Mouse (Mus musculus): ENCODE results near the gene Nop9.

Nop9 gene

DNA sequence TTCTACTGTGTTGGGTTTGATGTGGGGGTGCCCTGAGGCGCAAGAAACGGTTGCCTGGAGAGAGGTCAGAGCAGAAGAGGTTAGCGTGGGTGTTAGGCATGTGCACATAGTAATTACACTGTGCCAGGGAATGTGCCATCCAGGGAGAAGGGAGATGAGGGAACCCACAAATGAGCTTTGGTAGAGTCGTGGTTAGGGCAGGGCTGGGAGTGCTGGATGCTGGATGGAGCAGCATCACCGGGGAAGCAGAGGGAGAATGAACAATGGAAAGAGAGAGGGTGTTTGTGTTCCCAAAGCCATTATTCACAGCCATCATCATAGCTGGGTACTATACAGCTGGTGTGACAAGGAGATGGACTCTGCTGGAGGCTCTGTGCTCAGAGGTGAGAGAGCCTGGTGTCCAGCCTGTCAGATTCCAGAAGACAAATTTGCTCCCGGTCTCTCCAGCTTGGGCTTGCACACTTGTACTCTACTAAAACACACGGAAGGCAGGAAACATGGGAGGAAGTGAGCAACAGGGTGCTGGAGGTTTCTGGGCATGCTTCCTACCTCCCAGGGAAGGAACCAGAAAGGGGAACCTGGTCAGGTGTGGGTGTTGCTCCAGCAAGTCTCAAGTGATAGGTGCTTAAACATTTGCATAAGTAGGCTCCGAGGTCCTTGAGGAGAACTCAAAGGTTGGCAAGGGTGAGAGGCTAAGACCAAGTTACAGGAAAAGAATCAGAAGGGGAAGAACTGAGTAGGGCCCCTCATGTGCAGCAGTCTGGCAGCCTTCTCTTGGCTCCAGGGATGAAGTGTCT lies 17.4 kb upstream of the Nop9 start:
- no peak for DNase-seq (ENCODE audit: low read depth)

DNA sequence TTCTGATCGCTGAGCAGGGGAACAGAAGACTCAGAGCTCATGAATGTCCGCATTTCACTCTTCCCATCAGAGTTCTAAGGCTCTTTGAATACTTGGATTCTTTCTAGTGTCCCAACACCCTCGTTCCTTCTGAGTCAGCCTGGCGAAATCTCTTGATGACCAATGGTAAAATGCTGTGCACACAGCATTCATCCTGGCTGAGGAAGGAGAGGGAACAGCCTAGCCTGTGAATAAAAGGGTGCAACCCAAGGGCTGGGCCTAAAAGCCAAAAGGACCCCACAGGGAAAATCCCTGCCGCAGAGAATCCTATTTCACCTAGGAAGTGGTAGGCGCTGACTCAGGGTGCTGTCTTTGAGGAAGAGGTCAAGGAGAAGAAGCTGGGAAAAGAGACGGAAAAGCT lies 15.4 kb upstream of the Nop9 start:
- no peak for DNase-seq (ENCODE audit: low read depth)

DNA sequence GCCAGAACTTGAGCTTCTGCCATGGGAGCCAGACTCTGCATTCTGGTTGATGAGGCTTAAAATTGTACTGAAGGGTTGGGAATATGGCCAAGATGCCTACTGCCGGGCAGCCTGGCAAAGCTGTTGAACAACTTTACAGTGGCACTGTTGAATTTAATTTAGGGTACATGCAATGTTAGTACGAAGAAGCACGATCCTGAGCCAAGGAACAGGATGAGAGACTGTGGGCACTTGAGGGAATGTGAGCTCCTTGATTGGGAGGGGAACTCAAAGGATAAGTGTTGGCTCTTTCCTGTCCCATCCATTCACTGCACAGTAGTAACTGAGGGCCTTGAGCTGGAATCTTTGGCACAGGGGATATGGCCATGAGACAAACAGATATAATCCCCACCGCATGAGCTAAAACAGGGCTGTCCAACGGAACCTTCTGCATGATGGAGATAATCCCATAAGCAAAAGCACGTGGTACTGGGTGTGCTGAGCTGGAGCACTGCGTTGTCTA lies 14.9 kb upstream of the Nop9 start:
- no peak for DNase-seq (ENCODE audit: low read depth)

DNA sequence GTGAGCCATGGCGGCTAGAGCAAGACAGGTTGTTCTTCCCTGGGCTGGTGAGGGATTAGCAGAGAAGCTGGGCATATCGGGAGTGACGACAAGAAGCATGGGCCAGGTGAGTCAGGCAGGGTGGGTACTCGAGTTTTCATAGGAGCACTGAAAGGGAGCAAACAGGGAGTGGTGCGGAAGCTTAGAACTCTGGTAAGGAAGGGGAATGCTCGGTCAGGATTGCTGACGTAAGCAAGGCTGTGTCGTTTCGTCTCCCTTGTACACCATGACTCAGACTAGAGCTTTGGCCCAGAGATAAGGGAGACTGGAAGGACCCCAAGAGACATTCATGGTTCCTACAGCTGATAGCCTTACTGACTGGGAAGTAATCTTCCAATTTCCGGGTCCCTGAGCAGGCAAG lies 11.6 kb upstream of the Nop9 start:
- DNase-seq (ENCODE audit: low read depth), result no peak

DNA sequence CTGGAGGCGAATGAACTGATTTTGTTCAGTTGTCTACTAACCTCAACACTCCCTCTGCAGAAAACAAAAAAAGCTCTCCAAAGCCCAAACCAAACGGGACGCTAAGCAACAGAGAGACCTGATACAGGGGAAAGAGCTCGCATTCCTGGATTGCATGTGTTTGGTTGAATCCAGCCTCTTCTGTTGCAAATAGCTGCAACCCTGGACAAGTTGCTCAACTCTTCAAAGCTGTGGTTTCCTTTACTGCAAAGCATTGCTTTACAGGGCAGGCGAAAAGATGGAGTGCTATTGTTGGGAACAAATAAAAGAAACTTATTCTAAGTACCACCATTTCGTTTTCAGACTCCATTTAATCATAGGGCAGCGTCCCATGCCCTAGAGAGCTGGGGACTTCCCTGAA lies 10.6 kb upstream of the Nop9 start:
- no peak for DNase-seq (ENCODE audit: low read depth)

DNA sequence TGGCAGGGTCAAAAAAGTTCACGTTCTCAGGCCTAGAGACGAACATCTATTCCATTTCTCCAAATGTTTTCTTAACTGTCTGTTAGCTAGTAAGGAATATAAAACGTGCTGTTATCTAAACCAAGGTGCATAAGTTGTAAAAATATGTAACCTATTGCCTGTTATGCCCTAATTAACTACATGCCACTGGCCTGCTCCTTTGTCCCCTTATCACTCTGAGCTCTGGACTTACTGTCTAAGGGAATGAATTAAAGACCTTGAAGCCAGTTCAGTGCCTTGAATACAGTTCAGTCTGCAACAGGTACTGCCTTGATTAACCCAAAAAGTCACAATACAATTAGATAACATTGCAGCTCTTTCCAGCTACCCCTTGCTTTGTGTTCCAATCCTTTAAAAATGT lies 10.2 kb upstream of the Nop9 start:
- DNase-seq (ENCODE audit: low read depth), result no peak

DNA sequence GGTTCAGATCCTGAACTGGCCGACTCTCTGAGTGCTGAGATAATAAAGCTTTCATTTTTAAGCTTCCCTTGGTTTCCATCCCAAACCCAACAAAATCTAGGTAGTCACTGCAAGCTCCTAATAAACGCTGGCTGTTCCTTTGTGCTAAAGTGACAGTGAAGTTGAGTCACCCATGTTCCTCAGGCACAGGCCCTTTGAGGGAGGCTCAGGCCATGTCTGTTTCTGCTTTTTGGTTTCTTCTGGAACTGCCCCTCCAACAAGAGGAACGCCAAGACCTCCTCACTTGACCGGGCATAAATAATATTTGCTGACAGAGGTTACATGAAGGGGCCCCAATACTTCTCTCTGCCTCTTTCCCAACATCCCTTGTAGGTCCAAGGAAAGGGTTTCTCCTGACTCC lies 9.7 kb upstream of the Nop9 start:
- no peak for DNase-seq (ENCODE audit: low read depth)

DNA sequence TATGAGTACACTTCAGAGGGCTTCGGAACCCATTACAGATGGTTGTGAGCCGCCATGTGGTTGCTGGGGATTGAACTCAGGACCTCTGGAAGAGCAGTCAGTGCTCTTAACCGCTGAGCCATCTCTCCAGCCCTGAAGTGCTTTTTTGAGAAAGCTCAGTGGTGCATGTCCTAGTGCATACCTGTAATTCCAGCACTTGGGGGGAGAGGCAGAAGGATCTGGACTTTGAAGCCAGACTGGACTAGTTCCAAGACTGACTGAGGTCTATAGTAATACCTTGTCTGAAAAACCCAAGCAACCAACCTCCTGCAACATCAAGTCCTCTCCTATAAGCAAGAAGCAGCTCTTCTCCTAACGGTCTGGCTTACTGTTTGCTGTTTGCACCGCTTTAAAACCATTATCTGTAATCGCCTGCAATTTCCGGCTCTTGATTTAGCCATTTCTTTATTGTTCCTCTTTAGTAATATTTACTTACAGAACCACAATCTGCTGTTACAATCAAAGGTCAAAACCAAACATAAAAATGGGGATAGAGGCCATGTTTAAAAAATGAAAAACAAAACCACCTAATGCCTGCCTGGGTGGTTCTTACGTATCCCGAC lies 8.3 kb upstream of the Nop9 start:
- DNase-seq (ENCODE audit: low read depth), result no peak

DNA sequence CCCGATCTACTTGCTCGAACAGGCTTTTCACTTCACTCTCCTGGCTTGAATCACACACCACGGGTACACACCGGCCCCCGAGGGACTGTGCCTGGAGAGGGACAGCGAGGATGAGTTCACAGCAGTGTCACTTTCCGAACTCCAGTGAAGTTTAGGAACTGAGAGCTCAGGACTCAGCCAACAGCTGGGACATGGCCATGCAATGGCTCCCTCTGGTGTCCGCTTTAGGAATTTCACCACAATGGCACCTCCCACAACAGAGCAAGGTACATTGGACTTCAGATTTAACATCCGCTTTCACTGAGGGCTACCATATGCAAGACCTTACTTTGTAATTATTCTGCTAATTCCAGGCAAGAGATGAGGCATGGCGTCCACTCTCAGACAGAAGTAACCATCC lies 1.8 kb upstream of the Nop9 start:
- peak; percentile 95 for DNase-seq (ENCODE audit: low read depth)

DNA sequence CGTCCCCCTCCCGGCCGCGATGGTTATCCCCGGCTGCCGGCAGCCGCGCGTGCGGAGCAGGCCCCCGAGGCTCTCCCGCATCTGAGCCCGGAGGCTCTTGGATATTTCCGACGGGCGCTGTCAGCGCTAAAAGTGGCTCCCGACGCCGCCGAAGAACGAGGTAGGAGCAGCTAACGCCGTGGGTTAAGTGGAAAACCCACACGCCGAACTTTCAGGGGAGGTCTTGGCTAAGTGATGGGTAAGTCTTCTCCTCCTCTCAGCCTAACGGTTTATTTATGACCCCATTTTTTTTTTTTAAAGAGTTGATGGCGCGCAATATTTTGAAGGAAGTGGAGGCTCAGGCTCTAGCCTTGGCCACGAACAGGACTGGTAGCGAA lies 356 bp downstream of the Nop9 start:
- no peak for DNase-seq (ENCODE audit: low read depth)

DNA sequence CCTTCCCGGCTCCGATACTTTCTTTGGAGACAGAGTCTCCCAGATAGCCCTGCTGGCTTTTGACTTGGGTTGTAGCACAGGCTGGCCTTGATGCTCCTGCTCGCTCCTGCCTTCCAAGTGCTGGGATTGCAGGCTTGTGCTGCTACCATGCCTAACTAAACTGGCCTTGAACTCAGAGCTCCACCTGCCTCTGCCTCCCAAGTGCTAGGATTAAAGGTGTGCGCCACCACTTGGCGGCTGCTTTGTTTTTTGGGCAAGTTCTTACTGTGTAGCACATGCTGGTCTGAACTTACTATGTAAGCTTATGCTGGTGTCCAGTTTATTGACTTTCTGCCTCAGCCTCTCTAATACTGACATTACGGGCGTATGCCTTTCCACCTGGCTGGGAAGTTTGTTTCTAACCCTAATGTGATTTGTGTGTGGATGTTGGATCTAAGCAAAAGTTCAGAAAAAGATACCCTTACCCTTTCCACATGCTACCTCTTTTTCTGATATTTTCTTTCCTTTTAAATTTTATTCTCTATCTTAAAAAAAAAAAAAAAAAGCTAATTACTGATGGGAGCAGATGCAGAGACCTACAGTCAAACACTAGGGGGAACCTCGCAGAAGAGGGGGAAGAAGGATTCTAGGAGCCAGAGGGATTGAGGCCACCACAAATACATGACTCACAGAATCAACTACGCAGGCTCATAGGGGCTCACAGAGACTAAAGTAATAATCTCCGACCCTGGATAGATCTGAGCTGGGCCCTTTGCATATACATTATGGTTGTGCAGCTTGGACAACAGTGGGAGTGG lies 1.8 kb downstream of the Nop9 start:
- peak; percentile 22 for DNase-seq (ENCODE audit: low read depth)

DNA sequence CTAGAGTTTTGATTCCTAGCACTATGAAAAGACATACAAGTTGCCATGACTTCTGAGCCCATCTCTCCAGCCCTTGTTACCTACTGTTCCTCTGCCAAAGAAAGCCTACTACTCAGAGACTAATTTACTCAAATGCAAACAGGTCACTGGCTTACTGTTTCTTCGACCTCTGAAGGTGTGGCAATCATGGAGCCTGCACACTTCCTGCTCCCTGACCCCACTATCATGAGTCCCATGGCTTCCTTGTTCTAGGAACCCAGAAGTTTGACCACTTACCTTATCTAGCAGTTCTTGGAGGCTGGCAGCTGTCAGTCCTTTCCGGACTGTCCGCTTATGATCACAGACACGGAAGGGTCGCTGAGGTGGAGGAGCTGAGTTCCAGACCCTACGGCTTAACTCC lies 12.1 kb downstream of the Nop9 start:
- no peak for DNase-seq (ENCODE audit: low read depth)

DNA sequence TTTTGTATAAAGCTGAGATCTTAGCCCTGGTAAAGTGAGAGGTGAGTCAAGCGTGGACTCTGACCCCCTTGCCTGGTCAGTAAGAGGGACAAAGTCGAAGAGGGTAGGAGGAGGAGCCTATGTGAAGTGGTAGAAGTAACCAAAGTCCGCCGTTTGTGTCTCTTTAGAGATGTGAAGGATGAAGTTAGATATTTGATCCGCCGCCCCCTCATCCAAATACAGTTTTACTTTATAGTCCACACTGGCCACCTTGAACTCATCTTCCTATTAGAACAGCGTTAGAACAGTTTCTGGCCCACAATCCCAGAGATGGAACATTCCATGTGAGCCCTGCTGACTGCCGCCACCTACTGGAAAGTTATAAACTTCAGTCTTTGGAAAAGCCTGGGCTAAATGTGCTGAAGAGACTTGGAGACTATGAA lies 12.9 kb downstream of the Nop9 start, which contains the start of gene Cideb:
TSS of gene Cideb (minus strand) at position 96 of the 422 bp plus-strand sequence.
- DNase-seq (ENCODE audit: low read depth), result peak; percentile 66

DNA sequence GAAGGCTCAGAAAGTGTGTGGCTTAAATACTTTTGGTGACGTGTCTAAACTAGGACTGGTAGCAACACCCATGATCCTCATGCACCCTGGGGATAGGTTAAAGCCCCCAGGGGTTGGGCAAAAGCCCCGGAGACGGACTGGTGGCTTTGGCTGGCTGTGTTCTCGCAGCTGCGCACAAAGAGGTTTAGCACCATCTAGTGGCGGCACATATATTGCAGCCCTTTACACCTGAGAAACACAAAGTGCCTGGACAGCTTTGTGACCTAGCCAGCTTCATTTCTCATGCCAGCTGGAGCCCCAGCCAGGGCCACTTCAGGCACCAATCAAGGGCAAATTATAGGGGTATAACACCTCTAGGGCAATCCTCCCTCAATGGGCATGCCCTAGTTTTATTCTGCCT lies 14.7 kb downstream of the Nop9 start:
- DNase-seq (ENCODE audit: low read depth), result peak; percentile 92

DNA sequence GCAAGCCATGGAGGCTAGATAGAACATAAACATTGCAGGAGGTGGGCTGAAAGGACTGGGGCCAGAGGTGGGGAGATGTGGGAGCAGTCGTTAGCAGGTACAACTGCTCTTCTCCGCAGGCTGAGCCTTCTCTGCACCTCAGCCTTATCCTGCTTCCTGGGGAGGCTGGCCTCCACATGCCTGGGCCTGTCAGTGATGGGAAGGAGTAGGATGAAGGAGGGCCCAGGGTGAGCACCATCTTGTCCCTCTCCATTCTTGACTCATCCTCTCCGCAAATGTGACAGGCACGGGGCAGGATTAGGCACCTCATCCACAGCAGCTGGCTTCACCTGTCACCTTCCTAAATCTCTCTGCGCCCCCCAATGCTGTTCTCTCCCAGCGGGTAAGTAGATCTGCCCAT lies 15.7 kb downstream of the Nop9 start, which contains the start of gene Ltb4r2:
TSS of gene Ltb4r2 (plus strand) at position 266 of the 400 bp plus-strand sequence.
- no peak for DNase-seq (ENCODE audit: low read depth)

DNA sequence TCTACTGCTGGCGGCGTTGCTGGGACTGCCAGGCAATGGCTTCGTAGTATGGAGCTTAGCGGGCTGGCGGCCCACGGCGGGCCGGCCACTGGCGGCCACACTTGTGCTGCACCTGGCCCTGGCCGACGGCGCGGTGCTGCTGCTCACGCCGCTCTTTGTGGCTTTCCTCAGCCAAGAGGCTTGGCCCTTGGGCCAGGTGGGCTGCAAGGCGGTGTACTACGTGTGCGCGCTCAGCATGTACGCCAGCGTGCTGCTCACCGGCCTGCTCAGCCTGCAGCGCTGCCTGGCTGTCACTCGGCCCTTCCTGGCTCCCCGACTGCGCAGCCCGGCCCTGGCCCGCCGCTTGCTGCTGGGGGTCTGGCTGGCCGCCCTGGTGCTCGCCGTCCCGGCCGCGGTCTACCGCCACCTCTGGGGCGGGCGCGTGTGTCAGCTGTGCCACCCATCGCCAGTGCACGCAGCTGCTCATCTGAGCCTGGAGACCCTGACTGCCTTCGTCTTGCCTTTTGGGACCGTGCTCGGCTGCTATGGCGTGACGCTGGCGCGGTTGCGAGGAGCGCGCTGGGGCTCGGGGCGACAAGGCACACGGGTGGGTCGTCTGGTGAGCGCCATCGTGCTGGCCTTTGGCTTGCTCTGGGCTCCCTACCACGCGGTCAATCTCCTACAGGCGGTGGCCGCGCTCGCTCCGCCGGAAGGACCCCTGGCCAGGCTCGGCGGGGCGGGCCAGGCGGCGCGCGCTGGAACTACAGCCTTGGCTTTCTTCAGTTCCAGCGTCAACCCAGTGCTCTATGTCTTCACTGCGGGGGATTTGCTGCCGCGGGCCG lies 16.7 kb downstream of the Nop9 start:
- DNase-seq (ENCODE audit: low read depth), result peak; percentile 51

DNA sequence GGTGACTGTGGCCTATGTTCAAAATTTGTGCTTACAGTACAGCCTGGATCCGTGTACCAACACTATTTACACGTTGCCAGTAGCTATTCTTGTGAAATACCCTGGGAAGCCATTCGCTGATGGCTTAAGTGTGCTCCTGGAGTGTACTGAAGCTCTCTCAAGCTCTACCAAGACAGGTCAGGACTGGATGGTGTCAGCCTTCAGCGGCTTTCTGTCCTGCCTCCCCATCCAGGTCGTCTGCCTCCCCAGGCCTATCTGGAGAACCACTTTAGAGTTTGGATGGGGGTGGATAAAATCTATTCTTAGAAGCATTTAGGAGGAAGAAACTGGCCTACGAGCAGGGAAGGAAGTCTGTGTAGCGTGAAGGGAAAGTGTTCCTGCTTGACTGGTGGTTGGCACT lies 17.7 kb downstream of the Nop9 start:
- no peak for DNase-seq (ENCODE audit: low read depth)

DNA sequence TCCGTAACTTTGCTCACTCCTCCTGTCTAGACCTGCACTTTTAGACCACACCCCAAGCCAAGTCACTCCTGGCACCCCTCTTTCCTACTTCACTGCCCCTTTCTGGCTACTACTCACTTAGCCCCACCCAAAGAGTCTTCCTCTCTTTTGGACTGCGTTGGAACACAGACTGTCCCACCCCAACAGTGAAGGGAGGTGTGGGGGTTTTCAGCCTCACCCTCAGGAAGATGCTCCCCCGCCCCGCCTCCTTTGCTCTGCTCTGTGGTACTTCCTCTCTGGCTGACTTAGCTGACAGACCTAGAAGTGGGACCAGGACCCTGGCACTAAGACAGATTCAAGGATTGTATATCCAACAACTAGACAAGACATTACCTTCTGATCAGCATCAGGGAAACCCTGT lies 20.2 kb downstream of the Nop9 start, which contains the start of gene Ltb4r1:
TSS of gene Ltb4r1 (plus strand) at position 267 of the 400 bp plus-strand sequence.
- peak; percentile 52 for DNase-seq (ENCODE audit: low read depth)

DNA sequence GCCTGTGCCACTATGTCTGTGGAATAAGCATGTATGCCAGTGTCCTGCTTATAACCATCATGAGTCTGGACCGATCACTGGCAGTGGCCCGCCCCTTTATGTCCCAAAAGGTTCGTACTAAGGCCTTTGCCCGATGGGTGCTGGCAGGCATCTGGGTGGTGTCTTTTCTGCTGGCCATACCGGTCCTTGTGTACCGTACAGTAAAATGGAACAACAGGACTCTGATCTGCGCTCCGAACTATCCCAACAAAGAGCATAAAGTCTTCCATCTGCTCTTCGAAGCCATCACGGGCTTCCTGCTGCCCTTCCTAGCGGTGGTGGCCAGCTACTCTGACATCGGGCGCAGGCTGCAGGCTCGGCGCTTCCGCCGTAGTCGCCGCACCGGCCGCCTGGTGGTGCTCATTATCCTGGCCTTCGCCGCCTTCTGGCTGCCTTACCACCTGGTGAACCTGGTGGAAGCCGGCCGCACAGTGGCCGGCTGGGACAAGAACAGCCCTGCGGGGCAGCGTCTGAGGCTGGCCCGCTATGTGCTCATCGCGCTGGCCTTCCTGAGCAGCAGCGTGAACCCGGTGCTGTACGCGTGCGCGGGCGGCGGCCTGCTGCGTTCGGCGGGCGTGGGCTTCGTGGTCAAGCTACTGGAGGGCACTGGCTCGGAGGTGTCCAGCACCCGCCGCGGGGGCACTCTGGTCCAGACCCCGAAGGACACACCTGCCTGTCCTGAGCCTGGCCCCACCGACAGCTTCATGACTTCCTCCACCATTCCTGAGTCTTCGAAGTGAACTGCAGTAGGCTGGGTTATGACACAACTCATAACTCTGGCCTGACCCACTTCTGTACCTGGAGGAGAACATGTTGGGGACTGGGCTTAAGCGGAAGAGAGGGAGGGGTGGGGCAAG lies 22.3 kb downstream of the Nop9 start:
- peak; percentile 63 for DNase-seq (ENCODE audit: low read depth)

DNA sequence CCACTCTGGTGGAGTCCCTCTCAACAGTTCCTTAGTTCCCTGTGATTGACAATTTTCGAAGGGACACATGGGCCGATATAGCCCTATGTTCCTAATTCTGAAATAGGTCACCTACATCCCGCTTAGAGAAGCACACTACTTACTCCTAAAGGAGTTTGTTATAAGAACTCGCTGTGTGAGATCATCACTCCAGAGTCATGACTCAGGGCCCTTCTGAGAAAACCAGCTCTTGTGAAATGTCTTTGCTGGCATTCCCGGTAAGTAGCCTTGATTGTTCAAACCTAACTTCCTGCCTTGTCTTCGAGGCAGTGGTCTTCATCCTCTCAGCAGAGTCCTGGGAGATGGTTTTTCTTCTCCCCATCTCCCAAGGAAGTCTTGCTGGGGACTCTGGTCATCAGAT lies 23.1 kb downstream of the Nop9 start:
- DNase-seq (ENCODE audit: low read depth), result no peak

Measured in induced T-regulatory cell, adult 2 months (primary cell).